Comparison of ENCODE assay signal across 24 mouse cellular contexts in the genomic region with DNA sequence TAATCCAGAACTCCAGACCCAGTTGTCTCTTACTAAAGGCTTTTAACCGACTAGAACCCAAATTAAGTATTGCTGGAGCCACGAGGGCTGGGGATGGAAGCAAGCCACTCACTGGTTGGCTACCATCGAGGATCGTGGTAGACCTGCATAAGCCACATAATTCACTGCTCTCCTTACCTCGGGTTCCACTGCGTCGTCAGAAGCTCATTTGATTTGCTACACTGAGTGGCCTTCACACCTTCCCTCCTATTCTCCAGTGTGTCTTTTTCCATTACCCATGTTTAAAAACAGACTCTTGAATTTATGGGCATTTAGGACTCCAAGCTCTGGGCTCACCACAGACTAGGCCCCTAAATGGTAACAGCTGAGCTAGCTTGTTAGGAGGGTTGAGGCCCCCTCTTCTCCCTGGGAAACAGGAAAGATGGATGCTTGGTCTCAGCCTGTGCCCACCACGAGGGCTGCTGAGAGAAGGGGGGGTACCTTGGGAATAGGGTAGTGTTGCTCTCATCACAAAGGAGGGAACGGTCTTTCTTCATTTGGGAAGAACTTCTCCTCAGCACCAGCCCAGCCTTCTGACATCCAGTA.
DNase-seq lines count a peak whose midpoint lies in the region; ATAC-seq lines count a peak whose summit lies in the region.
"Had no signal": no experiment of that assay in that cellular context is flagged by ENCODE, and none has a peak within 500 bp of the region (broad histone marks: within the 10 kb centered on the region; RNA-seq: fewer than 3 reads in every experiment).

No protein-coding gene starts in this region.

- H3K27ac ChIP-seq in embryonic facial prominence, embryonic 12.5 days: peak overlapping the region; percentile 52; the same call in 1 of the 2 replicates
- peak overlapping the region; percentile 29; the same call in 1 of the 2 replicates for H3K27ac ChIP-seq in embryonic facial prominence, embryonic 14.5 days (replicated peaks; ENCODE audit: low read depth, low read length)
- peak overlapping the region; percentile 9 for H3K27ac ChIP-seq in limb, embryonic 11.5 days (replicated peaks; ENCODE audit: low read depth, low read length)
- peak overlapping the region; percentile 63 for H3K27ac ChIP-seq in stomach, embryonic 15.5 days
- H3K27ac ChIP-seq: hindbrain, embryonic 13.5 days had no signal

- ATAC-seq in embryonic facial prominence, embryonic 12.5 days (ENCODE audit: insufficient number of reproducible peaks, insufficient read depth, low FRiP score, low TSS enrichment): no peak
- ATAC-seq in embryonic facial prominence, embryonic 14.5 days (ENCODE audit: low read depth): 0 out of 2 replicates have a peak, but pooled peaks have one; percentile 26
- peak; percentile 78 for ATAC-seq in limb, embryonic 11.5 days (ENCODE audit: insufficient number of reproducible peaks, low FRiP score, low TSS enrichment, low read depth)
- no peak for ATAC-seq in stomach, embryonic 15.5 days (ENCODE audit: insufficient read depth, low FRiP score, low read depth)
- ATAC-seq: forebrain, embryonic 14.5 days; liver, postnatal 0 days had no signal

- intact Hi-C loops in left cerebral cortex, postnatal 14 days (cut with DNase I): loop anchor here (5.0 kb wide), 1 partner anchor 42 kb away; no protein-coding TSS in a partner anchor

- H3K4me3 ChIP-seq in embryonic facial prominence, embryonic 12.5 days: no peak overlapping the region
- no peak overlapping the region for H3K4me3 ChIP-seq in embryonic facial prominence, embryonic 14.5 days (ENCODE audit: low read depth, low read length)
- H3K4me3 ChIP-seq in limb, embryonic 11.5 days (ENCODE audit: low read depth, low read length): no peak overlapping the region
- H3K4me3 ChIP-seq in stomach, embryonic 15.5 days (replicated peaks): no peak overlapping the region
- H3K4me3 ChIP-seq: hindbrain, embryonic 13.5 days had no signal

- H3K9me3 ChIP-seq in embryonic facial prominence, embryonic 12.5 days: no peaks in the 10 kb centered on the region
- no peaks in the 10 kb centered on the region for H3K9me3 ChIP-seq in embryonic facial prominence, embryonic 14.5 days (ENCODE audit: control insufficient read depth, low read length)
- H3K9me3 ChIP-seq in limb, embryonic 11.5 days (ENCODE audit: control insufficient read depth, low read length): no peaks in the 10 kb centered on the region
- H3K9me3 ChIP-seq in stomach, embryonic 15.5 days: no peaks in the 10 kb centered on the region
- H3K9me3 ChIP-seq: G1E; hindbrain, embryonic 13.5 days had no signal

- DNase-seq in embryonic facial prominence, embryonic 14.5 days (ENCODE audit: low spot score): peak; percentile 24
- DNase-seq in limb, embryonic 11.5 days (ENCODE audit: low spot score): peak; percentile 61
- no peak for DNase-seq in left cerebral cortex, postnatal 14 days (ENCODE audit: low spot score in 2 of 2)
- DNase-seq in cerebellum, postnatal 14 days: no peak
- no peak for DNase-seq in adrenal gland, adult 2 months
- DNase-seq: adrenal gland, postnatal 10 days; B cell, adult 2 months; cerebellum, adult 2 months; cerebellum, postnatal 36 days; gastrocnemius, postnatal 14 days; heart, adult 18-20 months; heart, postnatal 36 days; kidney, postnatal 36 days; layer of hippocampus, postnatal 36 days; liver, postnatal 0 days; lung, postnatal 10 days had no signal

- H3K36me3 ChIP-seq in embryonic facial prominence, embryonic 12.5 days: no peaks in the 10 kb centered on the region
- H3K36me3 ChIP-seq in embryonic facial prominence, embryonic 14.5 days (ENCODE audit: control insufficient read depth, insufficient read depth, low read length): no peaks in the 10 kb centered on the region
- H3K36me3 ChIP-seq in limb, embryonic 11.5 days (ENCODE audit: control insufficient read depth, insufficient read depth, low read length): no peaks in the 10 kb centered on the region
- H3K36me3 ChIP-seq in stomach, embryonic 15.5 days: no peaks in the 10 kb centered on the region
- H3K36me3 ChIP-seq: G1E; hindbrain, embryonic 13.5 days had no signal

- no peak overlapping the region for H3K4me2 ChIP-seq in embryonic facial prominence, embryonic 12.5 days (replicated peaks)
- H3K4me2 ChIP-seq in embryonic facial prominence, embryonic 14.5 days (ENCODE audit: low read depth, low read length): no peak overlapping the region
- no peak overlapping the region for H3K4me2 ChIP-seq in limb, embryonic 11.5 days (ENCODE audit: low read depth, severe bottlenecking)
- H3K4me2 ChIP-seq in stomach, embryonic 15.5 days: no peak overlapping the region
- H3K4me2 ChIP-seq: hindbrain, embryonic 13.5 days; liver, embryonic 11.5 days; midbrain, embryonic 11.5 days had no signal

- WGBS in embryonic facial prominence, embryonic 12.5 days: 57% methylated on average over 9 of the region's 9 CpGs
- WGBS in embryonic facial prominence, embryonic 14.5 days: 49% methylated on average over 9 of the region's 9 CpGs
- 17% methylated on average over 9 of the region's 9 CpGs for WGBS in limb, embryonic 11.5 days
- WGBS in stomach, embryonic 15.5 days: 47% methylated on average over 9 of the region's 9 CpGs

- H3K27me3 ChIP-seq in embryonic facial prominence, embryonic 12.5 days: no peaks in the 10 kb centered on the region
- H3K27me3 ChIP-seq in embryonic facial prominence, embryonic 14.5 days (replicated peaks; ENCODE audit: control insufficient read depth, insufficient read depth, low read length): no peaks in the 10 kb centered on the region
- no peaks in the 10 kb centered on the region for H3K27me3 ChIP-seq in limb, embryonic 11.5 days (ENCODE audit: control insufficient read depth, insufficient read depth, low read length)
- H3K27me3 ChIP-seq in stomach, embryonic 15.5 days (replicated peaks): no peaks in the 10 kb centered on the region
- H3K27me3 ChIP-seq: CH12.LX; hindbrain, embryonic 13.5 days had no signal

- H3K9ac ChIP-seq in embryonic facial prominence, embryonic 12.5 days: no peak overlapping the region
- no peak overlapping the region for H3K9ac ChIP-seq in embryonic facial prominence, embryonic 14.5 days (ENCODE audit: low read depth, low read length)
- no peak overlapping the region for H3K9ac ChIP-seq in limb, embryonic 11.5 days (ENCODE audit: low read length)
- no peak overlapping the region for H3K9ac ChIP-seq in stomach, embryonic 15.5 days
- H3K9ac ChIP-seq: hindbrain, embryonic 13.5 days; liver, postnatal 0 days had no signal

- peaks cover 10% of the 10 kb centered on the region for H3K4me1 ChIP-seq in embryonic facial prominence, embryonic 12.5 days
- H3K4me1 ChIP-seq in embryonic facial prominence, embryonic 14.5 days (ENCODE audit: control insufficient read depth, insufficient read depth, low read length): peaks cover 6% of the 10 kb centered on the region
- peaks cover 6% of the 10 kb centered on the region; the same call in 1 of the 2 replicates for H3K4me1 ChIP-seq in limb, embryonic 11.5 days (ENCODE audit: control insufficient read depth, insufficient read depth, low read length)
- no peaks in the 10 kb centered on the region for H3K4me1 ChIP-seq in stomach, embryonic 15.5 days
- H3K4me1 ChIP-seq: hindbrain, embryonic 13.5 days had no signal

Comparison
In these comparisons a context has a peak if more than half of its experiments do, and no peak if none do; other contexts are left out.
1. ATAC-seq: peak in embryonic facial prominence, embryonic 14.5 days (single experiment) and limb, embryonic 11.5 days (single experiment); none in embryonic facial prominence, embryonic 12.5 days (single experiment) and stomach, embryonic 15.5 days (single experiment).
2. H3K27ac ChIP-seq: peak in every context shown above with its lines; median percentile 63 in stomach, embryonic 15.5 days; 52 in embryonic facial prominence, embryonic 12.5 days; 29 in embryonic facial prominence, embryonic 14.5 days; 9 in limb, embryonic 11.5 days.
3. DNase-seq: peak in embryonic facial prominence, embryonic 14.5 days (single experiment) and limb, embryonic 11.5 days (single experiment); none in left cerebral cortex, postnatal 14 days (0 of 2), cerebellum, postnatal 14 days (0 of 2) and adrenal gland, adult 2 months (single experiment).